Mouse (Mus musculus): ENCODE results near the gene S1pr4. TPM values are rescaled to one million over a fixed set of nuclear protein-coding genes. Genes with fewer than 3 reads are reported as not detected.

Gene S1pr4
- polyA plus RNA-seq, 1 experiment from 2014 or later, result 0.42 TPM

DNA sequence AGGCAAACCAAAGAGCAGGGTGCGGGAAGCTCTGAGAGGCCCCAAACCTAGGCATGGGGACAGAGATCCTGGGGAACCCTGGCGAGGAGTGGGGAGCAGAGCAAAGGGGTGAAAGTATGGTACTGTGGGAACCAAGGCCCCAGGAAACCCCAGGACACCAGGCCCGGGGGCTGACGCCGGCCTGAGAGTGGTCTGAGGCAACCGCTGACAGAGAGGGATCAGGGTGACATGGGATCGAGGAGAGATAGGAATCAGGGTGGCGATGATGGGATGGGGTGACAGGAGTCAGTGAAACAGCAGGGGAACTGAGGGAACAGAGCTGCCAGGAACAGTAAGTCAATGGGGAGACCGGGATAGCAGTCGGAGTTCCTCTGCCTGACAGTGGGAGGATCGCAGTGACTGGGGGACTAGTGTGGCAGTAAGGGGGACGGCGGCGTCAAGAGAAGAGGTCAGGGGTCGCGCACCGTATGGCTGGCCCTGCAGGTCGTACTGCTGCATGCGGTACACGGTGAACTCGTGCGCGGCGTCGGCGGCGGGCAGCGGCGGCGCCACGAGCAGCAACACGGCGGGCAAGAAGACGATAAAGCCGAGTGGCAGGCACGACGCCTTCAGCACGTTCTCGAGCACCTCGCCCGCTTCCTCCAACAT is 4.2 kb downstream of the S1pr4 start:
- peak overlapping the region; percentile 85 for H3K27ac ChIP-seq
- H3K4me3 ChIP-seq, result peak overlapping the region; percentile 84
- H3K4me1 ChIP-seq (replicated peaks), result peaks cover 48% of the 10 kb centered on the region
- peaks cover 35% of the 10 kb centered on the region for H3K36me3 ChIP-seq
- no peaks in the 10 kb centered on the region for H3K9me3 ChIP-seq
- 3% methylated on average over 41 of the region's 41 CpGs for WGBS
- H3K27me3 ChIP-seq (ENCODE audit: insufficient read depth, poor library complexity, severe bottlenecking), result no peaks in the 10 kb centered on the region
- DNase-seq (ENCODE audit: low spot score), result no peak

DNA sequence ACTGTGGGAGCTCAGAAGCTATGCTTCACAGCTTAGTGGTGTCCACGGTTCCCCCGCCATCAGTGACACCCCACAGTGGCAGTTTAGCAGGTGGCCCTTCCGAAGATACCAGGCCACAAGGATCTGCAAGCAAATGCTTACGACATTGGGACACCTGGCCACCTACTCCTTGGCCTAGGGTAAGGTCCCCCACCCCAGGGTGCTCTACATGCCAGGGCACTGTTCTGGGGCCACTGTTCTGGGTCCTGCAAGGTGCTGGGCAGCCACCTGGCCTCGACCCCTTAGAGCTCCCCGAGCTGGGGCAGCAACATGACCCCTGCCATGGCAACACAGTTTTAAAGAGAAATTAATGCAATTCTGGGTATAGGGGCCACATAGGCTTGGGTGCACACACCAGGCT is 4.8 kb downstream of the S1pr4 start:
- H3K27me3 ChIP-seq (ENCODE audit: insufficient read depth, poor library complexity, severe bottlenecking), result no peaks in the 10 kb centered on the region
- H3K36me3 ChIP-seq, result peaks cover 41% of the 10 kb centered on the region
- H3K4me1 ChIP-seq (replicated peaks), result peaks cover 48% of the 10 kb centered on the region
- peak overlapping the region; percentile 84 for H3K4me3 ChIP-seq
- H3K27ac ChIP-seq, result peak overlapping the region; percentile 85
- H3K9me3 ChIP-seq, result no peaks in the 10 kb centered on the region
- no peak for DNase-seq (ENCODE audit: low spot score)
- WGBS, result 78% methylated on average over 6 of the region's 6 CpGs

GRCm38 (mm10) chr10:81494260-81495041 is 5.5 kb downstream of the S1pr4 start:
- Histone ChIP-seq H3K27me3 (ENCODE audit: insufficient read depth, poor library complexity, severe bottlenecking) (no peaks in the 10 kb centered on the region), H3K9me3 (no peaks in the 10 kb centered on the region), H3K4me1 (replicated peaks) (peaks cover 47% of the 10 kb centered on the region), H3K27ac (no peak overlapping the region), H3K36me3 (peaks cover 48% of the 10 kb centered on the region), H3K4me3 (peak overlapping the region; percentile 84)
- WGBS, result 91% methylated on average over 11 of the region's 11 CpGs
- DNase-seq (ENCODE audit: low spot score), result no peak

DNA sequence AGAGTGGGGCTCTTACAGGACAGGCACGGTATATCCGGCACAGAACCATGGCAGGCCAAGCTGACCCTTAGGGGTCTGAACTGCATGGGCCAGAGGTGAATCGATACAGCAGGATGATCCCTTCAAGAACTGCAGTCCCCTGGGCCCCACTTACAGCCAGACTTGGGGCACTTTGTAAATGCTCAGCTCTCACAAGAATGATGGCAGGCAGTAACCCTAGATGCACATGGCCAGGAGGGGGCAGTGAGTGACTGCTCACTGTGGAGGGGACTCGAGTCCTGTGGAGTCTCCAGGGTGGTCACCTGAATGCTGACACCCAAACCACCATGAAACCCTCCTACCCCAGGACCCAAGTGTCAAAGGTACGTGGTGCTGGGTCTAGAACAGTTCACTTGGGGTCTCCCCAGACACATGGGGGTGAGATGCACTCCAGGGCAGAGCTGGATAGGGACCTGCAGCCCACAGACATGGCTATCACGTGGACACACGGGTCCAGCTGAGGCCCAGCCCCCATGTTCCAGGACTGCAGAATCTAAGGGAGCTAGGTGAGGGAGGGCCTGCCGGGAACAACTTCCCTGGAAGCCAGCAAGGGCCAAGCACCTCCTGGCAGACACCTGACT is 6.2 kb downstream of the S1pr4 start:
- Histone ChIP-seq H3K4me1 (replicated peaks) (peaks cover 41% of the 10 kb centered on the region), H3K9me3 (no peaks in the 10 kb centered on the region), H3K4me3 (no peak overlapping the region), H3K36me3 (peaks cover 55% of the 10 kb centered on the region), H3K27me3 (ENCODE audit: insufficient read depth, poor library complexity, severe bottlenecking) (no peaks in the 10 kb centered on the region), H3K27ac (no peak overlapping the region)
- no peak for DNase-seq (ENCODE audit: low spot score)
- 88% methylated on average over 8 of the region's 8 CpGs for WGBS

DNA sequence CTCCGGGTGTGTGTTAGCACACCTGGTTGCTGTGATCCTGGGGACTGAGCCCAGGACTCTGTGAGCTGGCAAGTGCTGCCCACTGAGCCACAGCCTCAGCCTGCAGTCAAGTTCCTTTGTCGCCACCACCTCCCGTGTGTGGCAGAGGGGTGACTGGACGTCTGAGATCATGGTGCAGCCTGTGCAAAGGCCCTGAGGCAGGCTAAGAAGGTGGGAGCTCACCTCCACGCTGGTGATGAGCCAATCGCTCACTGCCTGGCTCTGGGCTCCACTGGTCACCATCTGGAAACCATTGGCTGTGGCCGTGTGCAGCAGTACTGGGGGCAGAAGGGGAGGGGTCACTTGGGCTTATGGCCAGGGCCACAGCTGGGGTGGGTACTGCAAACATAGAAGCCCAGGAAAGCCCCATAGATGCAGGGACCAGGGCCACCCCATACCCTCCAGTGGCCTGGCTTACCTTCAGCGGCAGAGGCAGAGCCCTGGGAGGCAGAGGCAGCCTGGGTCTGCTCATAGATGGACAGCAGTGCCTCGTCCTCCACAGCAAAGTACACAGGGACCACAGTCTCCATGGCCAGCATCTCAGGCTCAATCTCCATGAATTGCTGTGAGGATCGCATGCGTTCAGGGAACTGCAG is 7.2 kb downstream of the S1pr4 start:
- Histone ChIP-seq H3K4me1 (replicated peaks) (peaks cover 32% of the 10 kb centered on the region), H3K9me3 (no peaks in the 10 kb centered on the region), H3K4me3 (peak overlapping the region; percentile 25; the same call in 1 of the 2 replicates), H3K36me3 (peaks cover 65% of the 10 kb centered on the region), H3K27me3 (ENCODE audit: insufficient read depth, poor library complexity, severe bottlenecking) (no peaks in the 10 kb centered on the region), H3K27ac (no peak overlapping the region)
- WGBS, result 91% methylated on average over 11 of the region's 11 CpGs
- DNase-seq (ENCODE audit: low spot score), result no peak

DNA sequence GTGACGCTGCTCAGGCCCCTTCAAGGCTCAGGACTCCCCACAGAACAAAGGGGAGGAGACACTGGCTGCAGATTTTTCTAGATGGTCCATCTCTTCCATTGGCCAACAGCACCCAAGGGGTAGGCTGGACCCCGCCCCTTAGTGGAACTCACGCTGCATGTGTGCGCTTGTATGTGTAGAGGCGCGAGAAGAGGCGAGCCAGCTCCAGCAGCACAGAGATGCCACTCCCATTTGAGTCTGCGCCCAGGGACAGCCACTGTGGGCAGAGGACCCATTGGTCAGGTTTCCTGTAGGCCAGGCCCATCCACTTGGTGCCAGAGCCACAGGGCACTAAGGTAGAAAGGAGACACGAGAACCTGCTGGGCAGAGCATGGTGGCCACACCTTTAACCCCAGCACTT is 8.9 kb downstream of the S1pr4 start:
- 93% methylated on average over 9 of the region's 9 CpGs for WGBS
- no peak overlapping the region for H3K27ac ChIP-seq
- peaks cover 82% of the 10 kb centered on the region for H3K36me3 ChIP-seq
- peaks cover 32% of the 10 kb centered on the region for H3K4me1 ChIP-seq (replicated peaks)
- H3K27me3 ChIP-seq (ENCODE audit: insufficient read depth, poor library complexity, severe bottlenecking), result no peaks in the 10 kb centered on the region
- H3K4me3 ChIP-seq, result no peak overlapping the region
- no peaks in the 10 kb centered on the region for H3K9me3 ChIP-seq
- DNase-seq (ENCODE audit: low spot score), result no peak

DNA sequence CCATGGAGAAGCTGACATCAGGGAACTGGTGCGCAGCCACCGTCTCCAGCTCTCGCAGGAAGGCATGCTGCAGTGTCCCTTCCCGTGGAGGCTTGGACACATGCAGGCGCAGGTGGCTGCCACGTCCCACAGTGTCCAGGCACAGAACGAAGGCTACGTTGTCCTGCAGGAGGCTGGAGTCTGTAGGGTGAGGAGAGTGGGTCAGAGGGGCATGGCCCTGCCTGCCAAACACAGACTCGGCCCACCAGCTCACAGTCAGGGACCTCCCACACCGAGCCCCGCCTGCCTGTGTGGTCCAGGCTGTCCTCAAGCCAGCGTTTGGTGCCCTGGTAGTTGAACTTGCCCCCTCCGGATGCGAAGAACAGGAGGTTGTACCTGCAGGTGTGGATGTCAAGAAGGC is 10.0 kb downstream of the S1pr4 start:
- Histone ChIP-seq H3K27me3 (ENCODE audit: insufficient read depth, poor library complexity, severe bottlenecking) (no peaks in the 10 kb centered on the region), H3K4me3 (no peak overlapping the region), H3K36me3 (peaks cover 84% of the 10 kb centered on the region), H3K9me3 (no peaks in the 10 kb centered on the region), H3K4me1 (replicated peaks) (peaks cover 27% of the 10 kb centered on the region), H3K27ac (no peak overlapping the region)
- 85% methylated on average over 14 of the region's 14 CpGs for WGBS
- DNase-seq (ENCODE audit: low spot score), result no peak

DNA sequence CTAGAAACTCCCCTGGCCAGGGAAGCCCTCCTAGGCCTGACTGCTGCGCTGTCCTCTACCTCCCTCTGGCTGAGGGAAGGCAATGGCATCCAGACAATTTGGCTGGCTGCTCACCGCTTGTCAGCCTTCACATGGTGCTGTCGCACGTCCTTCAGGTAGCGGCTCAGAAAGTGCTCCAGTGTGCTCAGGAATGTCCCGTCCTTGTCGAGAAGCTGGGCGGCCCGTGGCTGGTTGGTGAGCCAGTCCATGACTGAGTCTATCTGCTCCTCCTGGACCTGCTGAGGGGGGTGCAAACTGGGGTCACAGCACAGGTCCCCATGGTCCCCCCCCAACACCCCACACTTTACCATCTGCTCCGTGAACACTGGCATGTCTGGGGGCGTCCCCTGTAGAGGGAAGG is 11.9 kb downstream of the S1pr4 start:
- H3K27ac ChIP-seq, result no peak overlapping the region
- H3K36me3 ChIP-seq, result peaks cover 73% of the 10 kb centered on the region
- 88% methylated on average over 11 of the region's 11 CpGs for WGBS

GRCm38 (mm10) chr10:81486496-81486895 is 13.4 kb downstream of the S1pr4 start:
- H3K27ac ChIP-seq, result no peak overlapping the region
- peaks cover 57% of the 10 kb centered on the region for H3K36me3 ChIP-seq
- no peak for DNase-seq (ENCODE audit: low spot score)
- no peak overlapping the region for H3K4me3 ChIP-seq
- 83% methylated on average over 10 of the region's 10 CpGs for WGBS
- H3K4me1 ChIP-seq (replicated peaks), result peaks cover 36% of the 10 kb centered on the region
- no peaks in the 10 kb centered on the region for H3K9me3 ChIP-seq
- peaks cover 15% of the 10 kb centered on the region for H3K27me3 ChIP-seq (ENCODE audit: insufficient read depth, poor library complexity, severe bottlenecking)

More for the DNA sequence above, 11.9 kb downstream of the S1pr4 start:
- H3K4me3 ChIP-seq, result no peak overlapping the region
- no peak for DNase-seq (ENCODE audit: low spot score)
- H3K27me3 ChIP-seq (ENCODE audit: insufficient read depth, poor library complexity, severe bottlenecking), result no peaks in the 10 kb centered on the region
- no peaks in the 10 kb centered on the region for H3K9me3 ChIP-seq
- peaks cover 22% of the 10 kb centered on the region for H3K4me1 ChIP-seq (replicated peaks)

- H3K36me3 ChIP-seq, result peaks cover 48% of the 10 kb centered on the region
- 76% methylated on average over 7 of the region's 7 CpGs for WGBS
- peaks cover 24% of the 10 kb centered on the region for H3K27me3 ChIP-seq (ENCODE audit: insufficient read depth, poor library complexity, severe bottlenecking)
- DNase-seq (ENCODE audit: low spot score), result no peak
- H3K4me3 ChIP-seq, result no peak overlapping the region
- no peaks in the 10 kb centered on the region for H3K9me3 ChIP-seq
- H3K4me1 ChIP-seq (replicated peaks), result peaks cover 42% of the 10 kb centered on the region
- H3K27ac ChIP-seq, result no peak overlapping the region
Measured at GRCm38 (mm10) chr10:81485479-81486018, 14.4 kb downstream of the S1pr4 start.

DNA sequence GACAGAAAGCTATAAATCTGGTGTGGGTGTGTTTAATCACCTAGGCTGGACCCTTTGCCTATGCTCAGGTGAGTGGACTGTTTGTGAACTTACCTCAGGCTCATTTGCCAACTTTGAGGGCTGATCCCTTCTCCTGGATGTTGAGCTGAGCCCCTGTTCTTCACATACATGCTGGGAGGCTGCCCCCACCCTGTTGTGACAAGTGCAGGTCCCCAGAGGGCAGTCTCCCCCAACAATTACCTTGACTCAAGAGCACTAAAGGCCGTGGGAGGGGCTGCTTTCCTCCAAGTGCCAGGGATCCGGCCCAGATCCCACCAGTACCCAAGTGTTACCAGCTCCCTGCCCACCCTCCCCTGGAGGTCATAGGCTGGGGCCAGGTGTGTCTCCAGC is 14.9 kb downstream of the S1pr4 start:
- H3K27ac ChIP-seq, result no peak overlapping the region
- no peak for DNase-seq (ENCODE audit: low spot score)
- H3K27me3 ChIP-seq (ENCODE audit: insufficient read depth, poor library complexity, severe bottlenecking), result peaks cover 29% of the 10 kb centered on the region
- peaks cover 46% of the 10 kb centered on the region for H3K4me1 ChIP-seq (replicated peaks)
- H3K9me3 ChIP-seq, result no peaks in the 10 kb centered on the region
- peaks cover 43% of the 10 kb centered on the region for H3K36me3 ChIP-seq
- H3K4me3 ChIP-seq, result no peak overlapping the region
- WGBS, result 44% methylated on average over 2 of the region's 2 CpGs

DNA sequence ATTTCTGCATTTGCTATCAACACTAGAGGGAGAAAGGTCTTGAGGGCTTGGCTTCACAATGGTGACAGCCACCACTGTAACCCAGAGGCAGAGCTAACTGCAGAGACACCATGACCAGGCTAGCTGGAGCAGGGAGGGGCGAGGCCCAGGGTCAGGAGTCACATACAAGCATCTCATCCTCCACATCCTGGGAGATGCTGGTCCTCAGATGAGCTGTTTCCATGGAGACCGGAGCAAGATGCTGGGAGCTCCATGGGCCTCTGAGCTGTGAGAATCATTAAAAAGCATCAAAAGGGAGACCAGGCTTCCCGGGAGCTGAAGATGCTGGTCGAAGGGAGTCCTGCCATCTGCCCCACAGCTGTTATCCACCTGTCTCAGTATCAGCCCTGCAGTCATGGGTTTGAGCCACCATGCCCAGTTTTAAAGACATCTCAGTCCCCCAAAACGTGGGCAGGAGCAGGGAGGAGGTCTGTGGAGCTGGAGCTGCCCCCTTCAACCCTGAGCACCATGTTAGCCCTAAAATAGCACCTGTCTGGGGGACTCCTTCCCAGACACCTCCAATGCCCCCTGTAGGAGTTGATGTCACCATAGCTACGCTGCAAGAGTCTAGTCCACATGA is 15.4 kb downstream of the S1pr4 start:
- Histone ChIP-seq H3K27ac (peak overlapping the region; percentile 45; the same call in 1 of the 2 replicates), H3K27me3 (ENCODE audit: insufficient read depth, poor library complexity, severe bottlenecking) (peaks cover 32% of the 10 kb centered on the region), H3K4me3 (no peak overlapping the region), H3K4me1 (replicated peaks) (peaks cover 49% of the 10 kb centered on the region), H3K36me3 (peaks cover 38% of the 10 kb centered on the region), H3K9me3 (no peaks in the 10 kb centered on the region)
- 58% methylated on average over 6 of the region's 6 CpGs for WGBS
- DNase-seq (ENCODE audit: low spot score), result no peak
